Mouse (Mus musculus) MEL (cell line): ENCODE data around the gene Pip5kl1. TPM values are rescaled to one million over a fixed set of nuclear protein-coding genes. Genes with fewer than 3 reads are reported as not detected.

ENCODE experiments used
- DNase-seq: peaks from one replicate; pipeline ENCODE4 v3.0.0; 2011; ENCODE audit warnings: low read depth, low spot score
- H3K27ac ChIP-seq: 2 replicates; pipeline ENCODE4 v1.5.1; 2012; ENCODE audit warnings: low read depth, mild to moderate bottlenecking, control low read depth, low read length, moderate library complexity; ENCODE audit not compliant: control insufficient read depth
- H3K27me3 ChIP-seq, 2 experiments: fragments of 150-350 bp in 1 of 2; sonication (generic) in 1 of 2; 2 replicates each; pipeline ENCODE4 v1.6.1; 2012; ENCODE audit warnings: low read length in 2 of 2, mild to moderate bottlenecking in 2 of 2, improper control_type of control experiment in 1 of 2, moderate library complexity in 1 of 2; ENCODE audit not compliant: insufficient read depth in 2 of 2, control insufficient read depth in 1 of 2
- H3K36me3 ChIP-seq, 2 experiments: 2 replicates each; pipeline ENCODE4 v1.6.1; 2012 to 2014; ENCODE audit warnings: low read length in 2 of 2, improper control_type of control experiment in 1 of 2, inconsistent platforms in 1 of 2, mild to moderate bottlenecking in 1 of 2; ENCODE audit not compliant: insufficient read depth in 2 of 2, control insufficient read depth in 1 of 2
- H3K4me1 ChIP-seq, 2 experiments: fragments of 150-350 bp in 1 of 2; sonication (generic) in 1 of 2; 2 replicates each; pipeline ENCODE4 v1.6.1; 2012; ENCODE audit warnings: low read length in 2 of 2, improper control_type of control experiment in 1 of 2, mild to moderate bottlenecking in 1 of 2; ENCODE audit not compliant: insufficient read depth in 2 of 2, control insufficient read depth in 1 of 2
- H3K4me3 ChIP-seq, 2 experiments: fragments of 150-350 bp in 1 of 2; sonication (generic) in 1 of 2; 2 replicates each; pipeline ENCODE4 v1.5.1; 2012; ENCODE audit warnings: low read depth in 2 of 2, low read length in 2 of 2, mild to moderate bottlenecking in 2 of 2, moderate library complexity in 2 of 2, control low read depth in 1 of 2, improper control_type of control experiment in 1 of 2; ENCODE audit not compliant: control insufficient read depth in 1 of 2, insufficient read depth in 1 of 2
- H3K79me2 ChIP-seq: 2 replicates; pipeline ENCODE4 v1.6.1; 2012; ENCODE audit warnings: mild to moderate bottlenecking, low read length, moderate library complexity; ENCODE audit not compliant: control insufficient read depth, poor library complexity, insufficient read depth
- H3K9ac ChIP-seq: 2 replicates; pipeline ENCODE4 v1.6.1; 2012; ENCODE audit warnings: low read depth, mild to moderate bottlenecking, control low read depth, low read length, moderate library complexity; ENCODE audit not compliant: control insufficient read depth, poor library complexity, severe bottlenecking
- H3K9me3 ChIP-seq: fragments of 150-350 bp; sonication (generic); replicated peaks from 2 replicates; pipeline ENCODE4 v1.6.1; 2012; ENCODE audit warnings: mild to moderate bottlenecking, low read length, improper control_type of control experiment, moderate library complexity; ENCODE audit not compliant: insufficient read depth
- CTCF ChIP-seq, 3 experiments: IDR thresholded peaks in 2 of 3; conservative IDR thresholded peaks in 1 of 3; 2 replicates each; pipeline ENCODE4 v1.5.1; 2011 to 2012; ENCODE audit warnings: low read length in 3 of 3, low read depth in 2 of 3, mild to moderate bottlenecking in 2 of 3, improper control_type of control experiment in 1 of 3, inconsistent platforms in 1 of 3, mixed read lengths in 1 of 3, moderate library complexity in 1 of 3; ENCODE audit not compliant: control insufficient read depth in 1 of 3, insufficient read depth in 1 of 3, poor library complexity in 1 of 3, severe bottlenecking in 1 of 3
- JUND ChIP-seq: IDR thresholded peaks from 2 replicates; pipeline ENCODE4 v1.6.1; 2011; ENCODE audit warnings: low read depth, mild to moderate bottlenecking, improper control_type of control experiment, low read length
- MAFK ChIP-seq: IDR thresholded peaks from 2 replicates; pipeline ENCODE4 v1.6.1; 2011; ENCODE audit warnings: low read depth, mild to moderate bottlenecking, low read length, improper control_type of control experiment, borderline replicate concordance
- MXI1 ChIP-seq: IDR thresholded peaks from 2 replicates; pipeline ENCODE4 v1.6.1; 2011; ENCODE audit warnings: mild to moderate bottlenecking, low read depth, low read length, improper control_type of control experiment
- POLR2A ChIP-seq, 2 experiments: IDR thresholded peaks; 2 replicates each; pipeline ENCODE4 v1.6.1; 2011 to 2012; ENCODE audit warnings: low read length in 2 of 2, mild to moderate bottlenecking in 2 of 2, control low read depth in 1 of 2, improper control_type of control experiment in 1 of 2, low read depth in 1 of 2, moderate library complexity in 1 of 2; ENCODE audit not compliant: control insufficient read depth in 1 of 2, insufficient read depth in 1 of 2, poor library complexity in 1 of 2
- POLR2AphosphoS5 ChIP-seq: IDR thresholded peaks from 2 replicates; pipeline ENCODE4 v1.6.1; 2012; ENCODE audit warnings: low read depth, borderline replicate concordance, mild to moderate bottlenecking, inconsistent platforms, low read length, moderate library complexity, mixed read lengths
- TAL1 ChIP-seq: IDR thresholded peaks from 2 replicates; pipeline ENCODE4 v1.6.1; 2012; ENCODE audit warnings: mild to moderate bottlenecking, inconsistent platforms, low read length, moderate library complexity, mixed read lengths
- USF1 ChIP-seq: IDR thresholded peaks from 2 replicates; pipeline ENCODE4 v1.6.1; 2014; ENCODE audit warnings: low read depth, mild to moderate bottlenecking, inconsistent platforms, low read length, improper control_type of control experiment, moderate library complexity
- ZC3H11A ChIP-seq: IDR thresholded peaks from 2 replicates; pipeline ENCODE4 v1.6.1; 2012; ENCODE audit warnings: low read depth, mild to moderate bottlenecking, inconsistent platforms, low read length, improper control_type of control experiment
- ZNF384 ChIP-seq: IDR thresholded peaks from 2 replicates; pipeline ENCODE4 v1.6.1; 2012; ENCODE audit warnings: low read depth, mild to moderate bottlenecking, inconsistent platforms, low read length, improper control_type of control experiment
- polyA plus RNA-seq, 2 experiments: library from polyadenylated mRNA; stranded (reverse) in 1 of 2; unstranded in 1 of 2; fragments of >175 nt in 1 of 2; fragments of >200 nt in 1 of 2; gene quantifications; 2 replicates each; pipeline versions ENCODE4 v1.2.1 to v1.2.4; 2012; ENCODE audit warnings: low replicate concordance in 2 of 2, low read depth in 1 of 2; ENCODE audit not compliant: insufficient read length in 2 of 2, insufficient read depth in 1 of 2, missing spikeins in 1 of 2
- total RNA-seq: library from RNA; depleted of rRNA; stranded (reverse); fragments of 300-350 nt; gene quantifications from 2 replicates; pipeline ENCODE4 v1.2.3, GENCODE M21; 2012

The Pip5kl1 gene
- total and polyA plus RNA-seq, 3 experiments: 0.22 to 0.58 TPM; not detected in 1

- H3K4me3 ChIP-seq: no peak overlapping the region
- no peaks in the 10 kb centered on the region; the same call in 1 of the 2 replicates for H3K79me2 ChIP-seq
- no peak overlapping the region for H3K27ac ChIP-seq
- no peaks in the 10 kb centered on the region for H3K9me3 ChIP-seq
- TF ChIP-seq MAFK (no peak), ZC3H11A (no peak), JUND (no peak), MXI1 (no peak)
- no peak overlapping the region for H3K9ac ChIP-seq
- H3K27me3 ChIP-seq: no peaks in the 10 kb centered on the region
- H3K36me3 ChIP-seq: peaks cover 0 to 15% of the 10 kb centered on the region in 2 experiments; a peak in 2 of 4 replicates
- peaks cover 5 to 21% of the 10 kb centered on the region in 2 experiments; a peak in 3 of 4 replicates for H3K4me1 ChIP-seq
- no peak for DNase-seq
These were observed 35.1 kb upstream of the Pip5kl1 start for GRCm38 (mm10) chr2:32539452-32539981.

DNA sequence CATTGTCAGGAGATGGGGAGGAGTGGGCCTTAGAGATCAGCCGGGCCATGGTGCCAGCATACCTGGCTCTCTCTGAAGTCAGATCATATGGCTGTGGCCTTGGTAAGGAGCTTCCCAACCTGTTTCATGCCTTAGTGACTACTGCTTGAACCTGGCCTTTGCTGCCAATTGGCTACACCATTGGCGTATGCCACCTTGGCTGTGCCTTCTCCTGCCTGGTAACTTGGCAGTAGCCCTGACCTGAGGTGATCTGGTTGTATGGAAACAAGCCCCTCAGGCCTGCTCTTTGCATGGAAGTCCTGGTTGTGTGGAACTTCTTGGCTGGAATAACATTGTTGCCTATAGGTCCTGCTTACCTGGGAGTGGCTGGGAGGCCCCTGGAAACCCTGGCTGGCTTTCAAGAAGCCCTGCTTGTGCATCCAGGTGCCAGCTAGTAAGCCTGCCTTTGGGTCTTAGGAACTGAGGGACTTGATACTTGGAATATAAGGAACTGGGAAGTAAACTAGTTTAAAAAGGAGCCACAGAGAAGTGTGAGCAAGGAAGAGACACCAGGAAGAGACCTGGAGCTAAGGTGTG lies 33.2 kb upstream of the Pip5kl1 start:
- H3K27ac ChIP-seq: no peak overlapping the region
- no peaks in the 10 kb centered on the region for H3K79me2 ChIP-seq
- H3K9ac ChIP-seq: no peak overlapping the region
- H3K9me3 ChIP-seq: no peaks in the 10 kb centered on the region
- H3K36me3 ChIP-seq: peaks cover 0 to 13% of the 10 kb centered on the region in 2 experiments; a peak in 2 of 4 replicates
- H3K27me3 ChIP-seq: no peaks in the 10 kb centered on the region
- no peak for DNase-seq
- H3K4me3 ChIP-seq: no peak overlapping the region
- peaks cover 2 to 15% of the 10 kb centered on the region in 2 experiments; a peak in 3 of 4 replicates for H3K4me1 ChIP-seq
- TF ChIP-seq POLR2AphosphoS5 (no peak), TAL1 (no peak), USF1 (no peak), ZNF384 (no peak), ZC3H11A (no peak)

DNA sequence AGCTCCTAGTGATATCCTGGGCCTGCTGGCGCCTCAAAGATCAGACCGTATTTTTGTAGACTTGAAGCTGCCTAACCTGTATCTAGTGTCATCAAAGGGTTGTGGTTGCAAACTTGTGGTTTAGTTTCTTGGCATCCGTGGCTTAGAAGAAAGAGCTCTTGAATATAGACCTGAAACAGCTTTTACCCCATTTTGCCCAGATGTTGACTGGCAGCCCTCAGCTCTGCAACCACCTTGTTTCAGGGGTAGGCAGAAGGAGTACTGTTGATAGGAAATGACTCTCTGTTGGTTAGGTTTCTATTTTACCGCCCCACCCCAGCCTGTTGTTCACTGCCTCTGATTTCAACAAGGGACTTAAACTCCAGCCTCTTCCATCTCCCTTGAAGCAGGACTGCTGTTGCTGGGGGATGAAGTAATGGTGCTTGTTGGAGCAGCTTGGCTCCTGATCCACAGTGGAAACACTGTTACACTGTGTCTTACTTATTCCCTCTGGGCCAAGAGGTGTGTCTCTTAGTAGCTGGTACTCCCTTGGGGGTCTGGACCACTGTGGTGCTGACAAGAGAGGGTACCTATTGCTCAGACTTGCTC lies 32.5 kb upstream of the Pip5kl1 start:
- Histone ChIP-seq H3K27me3 (no peaks in the 10 kb centered on the region), H3K4me1 (peaks cover 1 to 8% of the 10 kb centered on the region in 2 experiments; a peak in 2 of 4 replicates), H3K9me3 (no peaks in the 10 kb centered on the region), H3K27ac (no peak overlapping the region), H3K9ac (no peak overlapping the region), H3K4me3 (no peak overlapping the region), H3K36me3 (peaks cover 0 to 6% of the 10 kb centered on the region in 2 experiments; a peak in 2 of 4 replicates), H3K79me2 (no peaks in the 10 kb centered on the region)
- DNase-seq: peak; percentile 44
- TF ChIP-seq POLR2A (IDR thresholded peaks at IDR 0.05; ENCODE audit: control insufficient read depth in 1 of 2, insufficient read depth in 1 of 2, low read depth in 1 of 2, low read length in 2 of 2, poor library complexity in 1 of 2) (no peak), CTCF (IDR thresholded peaks at IDR 0.05 in 2 of 3, conservative IDR thresholded peaks at IDR 0.05 in 1 of 3; ENCODE audit: control insufficient read depth in 1 of 3, insufficient read depth in 1 of 3, low read depth in 2 of 3, low read length in 3 of 3, poor library complexity in 1 of 3, severe bottlenecking in 1 of 3) (no peak)
